Comparison of ENCODE assay signal across 24 mouse cellular contexts in genomic region chr9:42649872-42650271, GRCm38 (mm10).
"Had no signal": no experiment of that assay in that cellular context is flagged by ENCODE, and none has a peak within 500 bp of the region (broad histone marks: within the 10 kb centered on the region; RNA-seq: fewer than 3 reads in every experiment).

No protein-coding gene starts in this region.

- H3K27me3 ChIP-seq: hindbrain, embryonic 13.5 days; hindbrain, embryonic 15.5 days; kidney, embryonic 15.5 days; limb, embryonic 15.5 days had no signal

- H3K4me1 ChIP-seq: heart, embryonic 12.5 days had no signal

- H3K9ac ChIP-seq: forebrain, postnatal 0 days; heart, embryonic 12.5 days; hindbrain, embryonic 13.5 days; hindbrain, embryonic 15.5 days; kidney, embryonic 15.5 days; limb, embryonic 13.5 days; limb, embryonic 15.5 days had no signal

- H3K27ac ChIP-seq: heart, adult 2 months; hindbrain, embryonic 13.5 days; hindbrain, embryonic 15.5 days; hindbrain, postnatal 0 days; kidney, embryonic 15.5 days; kidney, postnatal 0 days; limb, embryonic 13.5 days; limb, embryonic 15.5 days had no signal

- H3K36me3 ChIP-seq: heart, embryonic 12.5 days; hindbrain, embryonic 13.5 days; hindbrain, embryonic 15.5 days; kidney, embryonic 15.5 days; limb, embryonic 13.5 days; limb, embryonic 15.5 days had no signal

- H3K4me3 ChIP-seq: heart, adult 2 months; heart, embryonic 12.5 days; hindbrain, embryonic 13.5 days; hindbrain, embryonic 15.5 days; kidney, embryonic 15.5 days; limb, embryonic 13.5 days; limb, embryonic 15.5 days had no signal

- ATAC-seq: forebrain, postnatal 0 days; hindbrain, postnatal 0 days; intestine, embryonic 16.5 days had no signal

- H3K9me3 ChIP-seq: heart, embryonic 12.5 days; hindbrain, embryonic 13.5 days; hindbrain, embryonic 15.5 days; kidney, embryonic 15.5 days; limb, embryonic 13.5 days; limb, embryonic 15.5 days had no signal

- H3K4me2 ChIP-seq: heart, embryonic 12.5 days; hindbrain, embryonic 13.5 days; hindbrain, embryonic 15.5 days; kidney, embryonic 15.5 days; limb, embryonic 13.5 days; limb, embryonic 15.5 days had no signal

- DNase-seq: forebrain, postnatal 0 days; gastrocnemius, postnatal 14 days; gastrocnemius, postnatal 36 days; heart, adult 11 months; heart, adult 2 months; heart, postnatal 10 days; heart, postnatal 36 days; kidney, adult 11 months; kidney, adult 2 months; kidney, adult 9 months; kidney, postnatal 14 days; kidney, postnatal 36 days; layer of hippocampus, adult 9-11 months; layer of hippocampus, postnatal 36 days; left cerebral cortex, postnatal 4 days had no signal
